Mouse (Mus musculus) heart, postnatal 0 days (tissue): ENCODE measurements around the gene Arpc1b. TPM values are rescaled to one million over a fixed set of nuclear protein-coding genes. Genes with fewer than 3 reads are reported as not detected.

Experiments
- ATAC-seq: fragments of 200-750 bp; cut with Nextera tagmentation; 2 replicates; pipeline ENCODE4 v1.8.0; 2017; ENCODE audit warnings: low read depth, moderate number of reproducible peaks, moderate library complexity; ENCODE audit not compliant: insufficient read depth
- DNase-seq: peaks from one replicate; pipeline ENCODE4 v3.0.0-alpha.2; 2016; ENCODE audit warnings: low spot score
- H3K27ac ChIP-seq: fragments of 300-500 bp; sonication (generic); 2 replicates; pipeline ENCODE4 v1.5.1; 2014; ENCODE audit warnings: low read depth, mild to moderate bottlenecking
- H3K27me3 ChIP-seq: fragments of 300-500 bp; sonication (generic); 2 replicates; pipeline ENCODE4 v1.6.1; 2014; ENCODE audit warnings: low read length, mixed read lengths; ENCODE audit not compliant: control insufficient read depth, insufficient read depth
- H3K36me3 ChIP-seq: fragments of 300-500 bp; sonication (generic); replicated peaks from 2 replicates; pipeline ENCODE4 v1.6.1; 2014; ENCODE audit warnings: low read length, mixed read lengths; ENCODE audit not compliant: control insufficient read depth, insufficient read depth
- H3K4me1 ChIP-seq: fragments of 300-500 bp; sonication (generic); 2 replicates; pipeline ENCODE4 v1.6.1; 2014; ENCODE audit warnings: antibody characterized with exemption; ENCODE audit not compliant: control insufficient read depth, insufficient read depth
- H3K4me2 ChIP-seq: fragments of 300-500 bp; sonication (generic); 2 replicates; pipeline ENCODE4 v1.6.1; 2014; ENCODE audit warnings: low read depth, mild to moderate bottlenecking, low read length, moderate library complexity
- H3K4me3 ChIP-seq: fragments of 300-500 bp; sonication (generic); 2 replicates; pipeline ENCODE4 v1.5.1; 2014; ENCODE audit warnings: low read depth, low read length
- H3K9ac ChIP-seq: fragments of 300-500 bp; sonication (generic); replicated peaks from 2 replicates; pipeline ENCODE4 v1.6.1; 2014; ENCODE audit warnings: low read depth, low read length, mixed read lengths
- H3K9me3 ChIP-seq: fragments of 300-500 bp; sonication (generic); replicated peaks from 2 replicates; pipeline ENCODE4 v1.6.1; 2016; ENCODE audit warnings: low read length; ENCODE audit not compliant: control insufficient read depth
- CTCF ChIP-seq: IDR thresholded peaks from 2 replicates; pipeline ENCODE4 v1.5.1; 2016; ENCODE audit warnings: antibody characterized with exemption, control low read depth, low read depth
- EP300 ChIP-seq: IDR thresholded peaks from 2 replicates; pipeline ENCODE4 v1.6.1; 2016; ENCODE audit warnings: antibody characterized with exemption, low read depth
- WGBS: fragments of 180-500 bp; shearing (Covaris S2); extraction: QIAGEN DNeasy Blood & Tissue Kit; methylation state at CpG from one replicate; pipeline ENCODE4 v1.1.7; 2014; 5-methylcytosine and 5-hydroxymethylcytosine counted together
- polyA plus RNA-seq: library from polyadenylated mRNA; unstranded; fragments of >200 nt; fragmentation: Nextera tagmentation; extraction: Ambion mirVana; gene quantifications from 2 replicates; pipeline ENCODE4 v1.2.1, GENCODE M21; 2015
- total RNA-seq: library from RNA; depleted of rRNA; stranded (reverse); fragments of >200 nt; gene quantifications from 2 replicates; pipeline ENCODE4 v1.2.3, GENCODE M21; 2014; ENCODE audit warnings: low replicate concordance

The Arpc1b gene
- total and polyA plus RNA-seq, 2 experiments from 2014 or later = 179 to 267 TPM

DNA sequence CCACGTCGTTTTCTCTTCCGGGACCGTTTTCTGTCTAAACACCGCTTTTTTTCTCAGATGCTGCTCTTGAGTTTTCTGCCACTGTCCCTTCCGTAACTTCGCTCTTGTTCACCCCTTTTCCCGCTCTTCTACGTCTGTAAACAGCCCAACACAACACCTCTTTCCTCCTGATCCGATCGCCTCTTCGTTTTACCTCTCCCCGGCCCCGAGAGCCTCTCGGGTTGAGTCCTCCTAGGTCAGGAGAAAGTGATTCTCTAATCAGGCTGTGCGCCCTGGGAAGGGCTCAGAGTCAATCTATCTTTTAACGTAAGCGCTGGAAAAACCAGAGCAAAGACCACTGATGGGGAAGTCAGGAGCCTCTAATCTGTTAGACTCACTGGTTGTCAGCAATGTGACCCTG lies 26.6 kb downstream of the Arpc1b start:
- ATAC-seq = no peak
- Histone ChIP-seq H3K27ac (peak overlapping the region; percentile 88), H3K9me3 (no peaks in the 10 kb centered on the region), H3K4me2 (peak overlapping the region; percentile 85), H3K4me3 (peak overlapping the region; percentile 90), H3K9ac (peak overlapping the region; percentile 82), H3K4me1 (peaks cover 16% of the 10 kb centered on the region), H3K36me3 (peaks cover 54% of the 10 kb centered on the region), H3K27me3 (no peaks in the 10 kb centered on the region)
- DNase-seq = no peak
- under 1% methylated on average over 18 of the region's 18 CpGs for WGBS
- TF ChIP-seq CTCF = no peak
- no peak for TF ChIP-seq EP300

DNA sequence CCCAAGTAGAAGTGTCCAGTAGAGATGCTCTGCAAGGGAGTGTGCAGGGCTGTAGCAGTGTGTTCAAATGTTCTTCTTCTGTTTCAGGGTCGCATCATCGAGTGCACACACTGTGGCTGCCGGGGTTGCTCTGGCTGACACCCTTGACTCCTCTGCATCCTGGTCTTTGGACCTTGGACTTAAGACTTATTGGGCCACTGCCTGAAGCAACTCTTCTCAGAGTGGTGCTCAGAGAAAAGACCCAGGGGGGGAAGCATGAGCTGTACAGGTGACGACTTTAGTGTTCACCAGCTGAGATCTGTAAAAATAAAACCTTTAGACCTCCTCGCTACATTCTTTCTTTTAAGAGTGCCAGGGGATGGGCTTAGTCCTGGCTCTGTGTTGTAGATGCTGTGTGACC lies 33.7 kb downstream of the Arpc1b start:
- DNase-seq (no peak), ATAC-seq (no peak)
- Histone ChIP-seq H3K4me3 (no peak overlapping the region), H3K4me1 (no peaks in the 10 kb centered on the region), H3K27ac (no peak overlapping the region), H3K36me3 (peaks cover 100% of the 10 kb centered on the region), H3K27me3 (no peaks in the 10 kb centered on the region), H3K9ac (no peak overlapping the region), H3K4me2 (no peak overlapping the region), H3K9me3 (no peaks in the 10 kb centered on the region)
- TF ChIP-seq EP300 = no peak
- TF ChIP-seq CTCF = no peak
- 76% methylated on average over 5 of the region's 5 CpGs for WGBS

DNA sequence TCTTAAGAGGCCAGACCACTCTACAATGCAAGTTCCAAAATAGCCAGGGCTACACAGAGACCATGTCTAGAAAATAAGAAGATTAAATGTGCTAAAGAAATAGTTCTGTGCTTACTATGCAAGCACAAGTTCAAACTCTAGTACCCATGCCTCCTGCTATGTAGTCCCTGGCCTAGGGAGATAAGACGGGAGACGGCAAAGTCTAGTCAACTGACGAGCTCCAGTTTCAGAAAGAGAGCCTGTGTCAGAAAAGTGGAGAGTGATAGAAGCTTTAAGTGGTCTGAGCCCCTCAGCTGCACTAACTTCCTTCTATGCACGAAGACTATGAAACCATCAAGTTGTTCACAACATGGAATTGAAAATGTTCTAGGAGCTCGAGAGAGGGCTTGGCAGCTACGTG lies 35.3 kb downstream of the Arpc1b start:
- no peak for TF ChIP-seq EP300
- TF ChIP-seq CTCF = no peak
- 64% methylated on average over 6 of the region's 6 CpGs for WGBS
- Histone ChIP-seq H3K27me3 (no peaks in the 10 kb centered on the region), H3K4me1 (no peaks in the 10 kb centered on the region), H3K9ac (no peak overlapping the region), H3K27ac (no peak overlapping the region), H3K4me3 (no peak overlapping the region), H3K9me3 (no peaks in the 10 kb centered on the region), H3K36me3 (peaks cover 100% of the 10 kb centered on the region), H3K4me2 (no peak overlapping the region)
- no peak for DNase-seq
- ATAC-seq = no peak

DNA sequence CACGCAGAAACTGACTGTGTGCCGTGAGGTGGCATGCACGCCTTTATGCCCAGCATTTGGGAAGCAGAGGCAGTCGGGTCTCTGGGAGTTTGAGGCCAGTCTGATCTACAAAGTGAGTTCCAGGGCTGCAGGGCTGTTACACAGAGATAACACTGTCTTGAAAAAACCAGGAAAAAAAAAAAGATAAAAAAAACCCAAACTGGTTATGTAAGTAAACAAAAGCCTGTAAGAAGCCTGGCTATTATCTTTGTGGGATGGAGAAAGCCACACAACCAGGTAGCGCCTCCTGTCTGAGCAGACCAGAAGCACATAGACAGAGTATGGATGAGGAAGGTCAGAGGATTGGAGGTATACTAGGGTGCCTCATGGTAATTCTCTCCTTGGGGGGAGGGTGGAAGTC lies 38.7 kb downstream of the Arpc1b start:
- H3K27ac ChIP-seq = no peak overlapping the region
- peaks cover 93% of the 10 kb centered on the region for H3K36me3 ChIP-seq
- H3K9me3 ChIP-seq = no peaks in the 10 kb centered on the region
- H3K4me1 ChIP-seq = no peaks in the 10 kb centered on the region
- no peak overlapping the region for H3K4me3 ChIP-seq
- TF ChIP-seq EP300 = no peak
- no peak for TF ChIP-seq CTCF
- ATAC-seq (no peak), DNase-seq (no peak)
- H3K4me2 ChIP-seq = no peak overlapping the region
- H3K9ac ChIP-seq = no peak overlapping the region
- 90% methylated on average over 5 of the region's 5 CpGs for WGBS
- no peaks in the 10 kb centered on the region for H3K27me3 ChIP-seq

DNA sequence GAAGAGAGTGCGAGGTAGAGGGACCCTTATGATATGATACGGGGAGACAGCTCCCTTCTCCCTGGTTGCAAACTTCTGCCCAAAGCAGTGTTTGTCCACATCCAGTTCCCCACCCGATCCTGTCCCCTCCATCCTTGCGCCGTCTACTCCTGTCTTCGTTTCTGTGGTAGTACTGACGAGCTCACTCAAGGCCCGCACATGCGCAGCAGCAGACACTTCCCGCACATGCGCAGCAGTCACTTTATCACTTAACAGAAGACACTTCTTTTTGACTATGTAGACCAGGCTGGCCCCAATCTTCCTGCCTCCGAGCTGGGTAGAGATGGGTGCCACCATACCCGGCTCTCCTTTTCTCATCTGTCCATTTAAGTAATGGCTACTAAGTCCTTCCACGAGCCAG lies 47.3 kb downstream of the Arpc1b start:
- Histone ChIP-seq H3K4me3 (no peak overlapping the region), H3K4me1 (peaks cover 12% of the 10 kb centered on the region), H3K36me3 (peaks cover 63% of the 10 kb centered on the region), H3K4me2 (no peak overlapping the region), H3K9ac (no peak overlapping the region), H3K27me3 (no peaks in the 10 kb centered on the region), H3K9me3 (no peaks in the 10 kb centered on the region), H3K27ac (no peak overlapping the region)
- TF ChIP-seq CTCF = no peak
- no peak for TF ChIP-seq EP300
- no peak for ATAC-seq
- DNase-seq = no peak
- 93% methylated on average over 14 of the region's 14 CpGs for WGBS

DNA sequence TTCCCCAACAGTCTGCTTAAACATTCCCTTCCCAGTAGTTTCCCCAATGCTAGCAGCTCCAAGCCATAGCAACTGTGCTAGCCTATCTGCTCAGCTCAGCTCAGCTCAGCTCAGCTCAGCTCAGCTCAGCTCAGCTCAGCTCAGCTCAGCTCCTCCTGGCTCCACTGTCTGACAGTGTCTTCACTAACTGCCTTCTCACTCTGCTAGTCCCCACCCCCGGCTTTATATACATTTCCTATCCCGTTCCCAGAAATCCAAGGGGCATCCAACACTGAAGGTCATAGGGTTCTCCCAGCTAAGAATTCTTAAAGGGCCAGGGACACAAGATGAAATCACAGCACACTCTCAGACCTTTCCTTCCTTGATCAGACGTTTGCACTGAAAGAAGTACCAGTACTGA lies 50.7 kb downstream of the Arpc1b start:
- H3K4me3 ChIP-seq = peak overlapping the region; percentile 12
- H3K36me3 ChIP-seq = peaks cover 34% of the 10 kb centered on the region
- H3K27me3 ChIP-seq = no peaks in the 10 kb centered on the region
- DNase-seq (peak; percentile 24), ATAC-seq (no peak)
- H3K9ac ChIP-seq = peak overlapping the region; percentile 35; the same call in 1 of the 2 replicates
- H3K27ac ChIP-seq = peak overlapping the region; percentile 70
- no peaks in the 10 kb centered on the region for H3K9me3 ChIP-seq
- WGBS = 28% methylated on average over 3 of the region's 3 CpGs
- H3K4me1 ChIP-seq = peaks cover 24% of the 10 kb centered on the region
- no peak for TF ChIP-seq EP300
- TF ChIP-seq CTCF = no peak
- peak overlapping the region; percentile 46 for H3K4me2 ChIP-seq
